Mouse (Mus musculus) frontal cortex, postnatal 36 days (tissue): ENCODE measurements around the gene Hpcal1.

Source experiments
- DNase-seq, 2 experiments: peaks; one replicate each; pipeline ENCODE4 v3.0.0; 2022; ENCODE audit warnings: low spot score in 2 of 2

Hpcal1 gene

GRCm38 (mm10) chr12:17712571-17712970 is 21.9 kb downstream of the Hpcal1 start:
- peak in 1 of 2 experiments; percentile 68 for DNase-seq

GRCm38 (mm10) chr12:17715720-17716478 is 25.2 kb downstream of the Hpcal1 start:
- DNase-seq, result no peak

GRCm38 (mm10) chr12:17717257-17717656 is 26.6 kb downstream of the Hpcal1 start:
- DNase-seq, result no peak

- no peak for DNase-seq
Observed at GRCm38 (mm10) chr12:17718146-17718545, 27.5 kb downstream of the Hpcal1 start.

- no peak for DNase-seq
Observed at GRCm38 (mm10) chr12:17721058-17721457, 30.4 kb downstream of the Hpcal1 start.

- no peak for DNase-seq
Observed at GRCm38 (mm10) chr12:17722452-17723181, 32.0 kb downstream of the Hpcal1 start.

- DNase-seq, result no peak
Observed at GRCm38 (mm10) chr12:17723182-17723570, 32.5 kb downstream of the Hpcal1 start.

GRCm38 (mm10) chr12:17723999-17724398 is 33.3 kb downstream of the Hpcal1 start:
- no peak for DNase-seq

- DNase-seq, result no peak
Observed at GRCm38 (mm10) chr12:17724412-17725090, 33.9 kb downstream of the Hpcal1 start.

GRCm38 (mm10) chr12:17725592-17725991 is 34.9 kb downstream of the Hpcal1 start:
- DNase-seq, result no peak

- peak in 1 of 2 experiments; percentile 26 for DNase-seq
Observed at GRCm38 (mm10) chr12:17726576-17727320, 36.1 kb downstream of the Hpcal1 start.

GRCm38 (mm10) chr12:17727676-17728339 is 37.2 kb downstream of the Hpcal1 start:
- DNase-seq, result no peak

- DNase-seq, result peak; percentile 43 to 68
Observed at GRCm38 (mm10) chr12:17729211-17729900, 38.7 kb downstream of the Hpcal1 start.

- DNase-seq, result no peak
Observed at GRCm38 (mm10) chr12:17732006-17732405, 41.4 kb downstream of the Hpcal1 start.

GRCm38 (mm10) chr12:17732546-17732945 is 41.9 kb downstream of the Hpcal1 start:
- no peak for DNase-seq

- no peak for DNase-seq
Observed at GRCm38 (mm10) chr12:17733114-17733904, 42.7 kb downstream of the Hpcal1 start.

GRCm38 (mm10) chr12:17736396-17736795 is 45.7 kb downstream of the Hpcal1 start:
- no peak for DNase-seq

- no peak for DNase-seq
Observed at GRCm38 (mm10) chr12:17736859-17737577, 46.4 kb downstream of the Hpcal1 start.

- DNase-seq, result no peak
Observed at GRCm38 (mm10) chr12:17737808-17738207, 47.2 kb downstream of the Hpcal1 start.
